Mouse (Mus musculus) brain, adult 2 months (tissue): ENCODE data around the gene Paxbp1.
"Not testable (repeated sequence)": the region's sequence is repeated elsewhere in the genome, so short reads cannot be mapped to it uniquely, and the experiment has no call there.

Source experiments
- DNase-seq: peaks from one replicate; pipeline ENCODE4 v3.0.0; 2011; ENCODE audit warnings: low read depth, low spot score

Paxbp1 gene

DNA sequence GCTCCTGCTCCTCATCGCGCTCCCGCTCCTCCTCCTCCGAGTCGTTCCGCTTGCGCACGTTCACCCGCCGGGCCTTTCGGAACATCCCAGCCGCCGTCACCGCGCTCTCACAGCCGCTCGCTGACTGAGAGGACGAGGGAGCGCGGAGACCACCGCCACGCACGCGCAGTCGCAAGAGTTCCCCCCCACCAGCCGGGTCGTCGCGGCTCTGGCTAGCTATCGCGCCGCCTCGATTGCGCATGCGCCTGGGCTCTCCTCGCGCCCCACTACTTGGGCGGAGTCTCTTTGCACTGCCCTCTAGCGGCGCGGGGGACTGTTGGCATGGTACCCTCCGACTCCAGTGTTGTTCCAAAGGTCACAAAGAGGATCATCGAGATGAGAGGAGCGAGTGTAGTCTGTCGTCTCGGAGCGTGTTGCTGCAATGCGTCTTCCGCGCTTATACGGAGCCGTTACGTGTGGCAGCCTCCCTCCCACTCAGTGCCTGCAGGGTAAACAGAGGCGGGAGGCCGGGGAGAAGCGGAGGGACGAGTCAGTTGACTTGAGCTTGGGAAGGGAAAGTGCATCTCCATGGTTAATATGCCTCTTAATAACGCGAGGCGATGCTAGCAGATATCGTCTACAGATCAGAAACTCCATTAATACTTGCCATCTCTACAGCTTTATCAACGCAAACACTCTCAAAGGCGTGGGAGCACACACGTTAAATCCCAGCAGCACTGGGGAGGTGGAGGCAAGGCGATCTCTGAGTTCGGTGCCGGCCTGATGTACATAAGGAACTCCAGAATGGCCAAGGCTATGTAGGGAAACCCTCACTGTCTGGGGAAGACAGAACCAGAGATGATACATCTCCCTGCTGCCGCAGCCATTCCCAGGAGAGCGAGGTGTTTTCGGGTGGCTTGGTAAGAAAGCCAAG, at the start of gene Paxbp1:
Paxbp1 (minus strand) TSS at position 274 of the 913 bp plus-strand sequence.
- peak; percentile 100 for DNase-seq

DNA sequence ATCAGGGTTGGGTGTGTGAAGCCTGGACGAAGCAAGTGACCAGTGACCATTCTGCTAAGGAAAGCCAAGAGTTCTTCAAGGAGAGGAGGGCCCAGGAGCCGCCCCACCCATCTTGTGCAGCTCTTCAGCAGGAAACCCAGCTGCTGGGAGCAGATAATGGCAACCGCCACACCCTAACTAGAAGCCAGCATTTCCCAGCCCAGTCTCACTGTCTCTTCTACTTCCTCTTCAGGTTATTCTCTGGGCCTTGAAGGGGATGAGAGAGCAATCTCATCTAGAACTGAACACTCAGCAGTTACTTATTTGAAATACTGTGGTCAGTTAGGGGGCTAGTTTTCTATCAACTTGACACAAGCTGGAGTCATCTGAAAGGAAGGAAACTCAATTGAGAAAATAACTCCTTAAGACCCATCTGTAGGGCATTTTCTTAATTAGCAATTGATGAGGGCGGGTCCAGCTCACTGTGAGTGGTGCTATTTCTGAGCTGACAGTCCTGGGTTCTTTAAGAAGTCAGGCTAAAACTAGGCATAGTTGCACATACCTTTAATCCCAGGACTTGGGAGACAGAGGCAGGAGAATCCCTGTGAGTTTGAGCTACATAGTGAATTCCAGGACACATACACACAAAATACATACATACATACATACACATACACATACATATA, 42.4 kb upstream of the Paxbp1 start:
- no peak for DNase-seq

DNA sequence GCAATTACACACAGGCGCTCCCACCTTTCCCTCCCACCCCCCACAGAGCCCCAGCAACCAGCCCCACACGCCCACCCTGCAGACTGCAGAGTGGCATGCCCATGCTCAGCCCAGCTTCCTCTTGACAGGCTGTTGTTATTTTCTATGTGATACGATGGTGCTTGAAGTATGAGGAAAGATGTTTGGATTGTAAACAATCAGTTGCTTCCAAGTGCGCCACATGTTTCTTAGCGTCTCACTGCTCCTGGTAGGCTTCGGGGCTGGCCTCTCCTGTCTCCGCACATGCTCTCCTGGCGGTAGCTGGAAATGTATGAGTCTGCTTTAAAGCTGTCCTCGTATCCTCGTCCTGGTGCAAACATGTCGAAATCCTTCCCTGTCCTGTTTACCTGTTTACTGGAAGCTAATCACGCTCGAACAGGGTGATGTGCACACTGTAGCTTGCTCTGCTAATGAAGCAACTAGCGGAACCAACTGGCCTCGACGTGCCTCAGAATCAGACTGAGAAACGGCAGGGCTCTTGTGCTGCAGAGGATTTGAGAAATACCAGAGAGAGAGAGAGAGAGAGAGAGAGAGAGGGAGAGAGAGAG, 41.0 kb upstream of the Paxbp1 start:
- DNase-seq = peak; percentile 13

- DNase-seq = peak; percentile 93
Measured at GRCm38 (mm10) chr16:91084307-91085238, 40.2 kb upstream of the Paxbp1 start.

GRCm38 (mm10) chr16:91083002-91083646, 38.8 kb upstream of the Paxbp1 start:
- DNase-seq = peak; percentile 26

GRCm38 (mm10) chr16:91081508-91081907, 37.2 kb upstream of the Paxbp1 start:
- DNase-seq = peak; percentile 93

DNA sequence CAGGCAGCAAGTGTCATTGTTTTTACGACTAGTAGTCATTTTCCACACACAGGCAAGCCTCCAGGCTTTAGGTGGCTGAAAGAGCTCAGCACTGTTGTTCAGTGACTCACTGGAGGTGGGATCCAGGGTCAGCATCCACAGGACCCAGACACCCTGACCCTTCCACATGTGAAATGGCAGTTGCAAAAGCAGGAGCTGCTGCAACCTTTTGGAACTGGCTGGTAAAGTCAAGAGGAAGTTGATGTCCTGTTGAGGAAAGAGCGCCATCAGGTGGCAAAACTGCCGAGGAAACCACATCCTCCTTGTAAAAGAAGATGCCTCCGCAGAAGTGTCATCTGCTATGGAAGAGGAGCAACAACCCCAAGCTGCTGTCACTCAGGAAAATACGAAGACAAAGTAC, 31.8 kb upstream of the Paxbp1 start:
- peak; percentile 22 for DNase-seq

GRCm38 (mm10) chr16:91075423-91075822, 31.1 kb upstream of the Paxbp1 start:
- DNase-seq = not testable (repeated sequence)

DNA sequence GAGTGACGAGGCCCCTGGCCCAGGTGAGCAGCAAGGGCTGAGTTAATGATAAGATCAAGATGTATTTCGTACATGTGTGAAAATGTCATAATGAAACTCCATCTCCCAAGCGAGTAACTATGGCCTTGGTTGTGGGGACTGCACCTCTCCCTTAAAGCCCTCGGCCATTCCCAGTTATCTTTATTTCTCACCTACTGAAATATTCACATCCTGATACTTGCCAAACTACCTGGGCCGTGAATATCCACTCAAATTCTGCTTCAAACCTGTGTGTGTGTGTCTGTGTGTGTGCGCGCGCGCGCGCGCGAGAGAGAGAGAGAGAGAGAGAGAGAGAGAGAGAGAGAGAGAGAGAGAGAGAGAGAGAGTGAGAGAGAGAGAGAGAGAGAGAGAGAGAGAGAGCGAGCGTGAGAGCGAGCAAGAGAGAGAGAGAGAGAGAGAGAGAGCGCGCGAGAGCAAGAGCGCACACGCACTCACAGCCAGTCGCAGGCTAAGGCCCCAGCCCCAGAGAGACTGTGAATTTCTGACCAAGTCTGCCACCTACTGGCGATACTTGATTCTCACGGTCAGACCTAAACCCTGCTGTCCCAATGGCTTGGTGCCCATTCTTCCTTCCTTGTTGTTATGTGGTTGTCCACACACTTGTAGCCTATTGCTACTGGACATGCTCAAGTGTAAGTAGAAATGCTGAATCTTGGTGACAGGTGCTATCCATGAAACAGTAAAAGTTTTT, 29.0 kb upstream of the Paxbp1 start:
- DNase-seq = peak; percentile 98

GRCm38 (mm10) chr16:91072256-91072655, 27.9 kb upstream of the Paxbp1 start:
- no peak for DNase-seq

DNA sequence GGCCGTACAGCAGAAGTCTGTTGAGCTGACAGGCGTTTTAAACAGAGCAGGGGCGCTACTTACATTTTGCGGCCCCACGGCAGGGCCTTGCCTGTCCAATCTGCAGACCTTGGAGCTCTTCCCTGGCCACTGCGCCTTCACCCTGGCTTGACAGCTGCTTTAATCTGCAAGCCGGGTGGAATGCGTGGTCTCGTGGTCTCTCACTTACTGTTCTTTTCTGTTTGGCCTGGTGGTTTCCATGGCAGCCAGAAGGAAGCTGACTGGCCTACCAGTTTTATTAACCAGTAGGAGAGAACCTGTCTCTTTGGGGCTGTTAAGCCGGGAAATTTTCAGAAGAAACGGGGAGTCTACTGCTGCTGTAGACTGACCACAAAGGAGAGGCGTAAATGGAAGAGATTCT, 24.6 kb upstream of the Paxbp1 start:
- peak; percentile 41 for DNase-seq

DNA sequence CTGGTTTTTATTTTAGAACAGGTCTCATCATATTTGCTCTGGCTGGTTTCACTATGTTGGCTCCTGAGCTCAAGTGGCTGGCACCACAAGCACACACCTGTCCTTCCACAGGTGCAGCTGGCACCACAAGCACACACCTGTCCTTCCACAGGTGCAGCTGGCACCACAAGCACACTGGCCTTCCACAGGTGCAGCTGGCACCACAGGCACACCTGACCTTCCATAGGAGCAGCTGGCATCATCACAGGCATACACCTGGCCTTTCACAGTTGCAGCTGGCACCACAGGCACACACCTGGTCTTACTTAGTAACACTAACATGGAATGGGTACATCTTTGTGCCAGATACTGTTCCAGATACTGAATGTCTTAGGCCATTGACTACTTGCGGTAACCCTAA, 22.8 kb upstream of the Paxbp1 start:
- no peak for DNase-seq

GRCm38 (mm10) chr16:91064583-91065365, 20.4 kb upstream of the Paxbp1 start:
- peak; percentile 36 for DNase-seq

DNA sequence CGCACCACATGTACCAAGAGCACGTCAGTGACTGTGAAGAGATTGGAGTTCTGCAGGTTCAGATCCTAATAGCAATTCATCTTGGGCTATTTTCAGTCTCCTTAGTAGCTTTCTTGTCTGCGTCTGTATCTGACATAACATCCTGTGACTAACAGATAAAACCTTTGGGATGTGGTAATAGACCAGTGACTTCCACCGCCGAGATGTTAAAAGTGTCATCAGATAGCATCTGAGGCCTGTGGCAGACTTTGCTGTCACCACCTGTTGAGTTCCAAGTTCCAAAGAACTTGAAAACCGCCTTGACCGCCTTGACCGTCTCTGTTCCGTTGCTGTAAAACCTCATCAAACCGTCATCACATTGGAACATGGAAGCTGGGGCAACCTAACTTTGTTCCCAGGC, 19.4 kb upstream of the Paxbp1 start:
- DNase-seq = no peak

DNA sequence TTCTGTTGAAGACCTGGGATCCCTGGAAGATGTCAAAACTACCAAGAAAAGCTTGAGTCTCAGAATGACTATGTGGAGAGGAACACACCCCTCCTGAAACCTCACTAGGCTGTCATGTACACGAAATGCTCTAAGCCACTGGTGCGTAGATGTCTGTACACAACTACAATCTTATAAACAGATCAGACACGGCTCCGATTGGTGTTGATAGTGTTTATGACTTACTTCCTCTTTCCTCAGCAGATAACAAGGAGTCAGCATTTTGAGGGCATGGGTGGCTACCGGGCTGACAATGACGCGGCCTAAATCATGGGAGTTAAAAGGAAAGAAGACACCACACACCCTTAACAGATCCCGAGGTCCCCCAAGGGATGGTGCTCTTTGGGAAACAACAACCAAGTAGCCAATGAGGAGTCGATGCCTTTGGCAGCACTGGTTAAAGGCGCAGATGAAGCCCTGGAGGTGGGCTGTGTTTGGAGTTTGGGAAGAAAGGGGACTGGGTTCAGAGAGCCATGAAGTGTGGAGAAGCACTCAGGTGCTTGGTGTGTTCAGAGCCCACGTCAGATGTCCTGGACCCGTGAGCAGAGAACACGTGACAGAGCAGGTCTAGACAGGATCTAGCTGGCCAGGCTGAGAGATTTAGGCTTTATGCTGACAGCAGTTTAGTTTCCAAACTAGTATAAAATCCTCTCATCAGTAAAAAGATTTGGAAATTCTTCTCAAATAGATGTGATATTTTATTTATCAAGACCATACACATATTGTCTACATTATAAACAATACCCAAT, 17.4 kb upstream of the Paxbp1 start:
- DNase-seq = no peak

- peak; percentile 35 for DNase-seq
Measured at GRCm38 (mm10) chr16:91057741-91058140, 13.4 kb upstream of the Paxbp1 start.

DNA sequence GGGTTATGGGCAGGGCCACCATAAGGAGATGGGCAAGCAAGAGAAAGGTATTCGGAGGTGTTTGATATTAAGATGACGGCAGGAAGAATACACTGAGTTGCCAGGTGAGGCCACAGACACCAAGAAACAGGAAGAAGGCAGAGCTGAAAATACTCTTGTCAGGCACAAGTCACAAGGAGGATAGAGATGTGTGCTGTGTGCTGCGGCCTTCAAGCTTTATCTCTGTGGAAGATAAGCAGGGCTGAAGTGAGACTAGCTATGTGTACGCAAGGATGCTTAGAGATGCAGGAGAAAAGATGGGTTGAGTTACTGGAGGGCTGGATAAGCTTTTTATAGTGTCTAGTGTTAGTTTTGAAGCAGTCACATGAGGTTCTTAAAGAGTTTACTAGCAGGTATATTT, 12.9 kb upstream of the Paxbp1 start:
- DNase-seq = no peak

DNA sequence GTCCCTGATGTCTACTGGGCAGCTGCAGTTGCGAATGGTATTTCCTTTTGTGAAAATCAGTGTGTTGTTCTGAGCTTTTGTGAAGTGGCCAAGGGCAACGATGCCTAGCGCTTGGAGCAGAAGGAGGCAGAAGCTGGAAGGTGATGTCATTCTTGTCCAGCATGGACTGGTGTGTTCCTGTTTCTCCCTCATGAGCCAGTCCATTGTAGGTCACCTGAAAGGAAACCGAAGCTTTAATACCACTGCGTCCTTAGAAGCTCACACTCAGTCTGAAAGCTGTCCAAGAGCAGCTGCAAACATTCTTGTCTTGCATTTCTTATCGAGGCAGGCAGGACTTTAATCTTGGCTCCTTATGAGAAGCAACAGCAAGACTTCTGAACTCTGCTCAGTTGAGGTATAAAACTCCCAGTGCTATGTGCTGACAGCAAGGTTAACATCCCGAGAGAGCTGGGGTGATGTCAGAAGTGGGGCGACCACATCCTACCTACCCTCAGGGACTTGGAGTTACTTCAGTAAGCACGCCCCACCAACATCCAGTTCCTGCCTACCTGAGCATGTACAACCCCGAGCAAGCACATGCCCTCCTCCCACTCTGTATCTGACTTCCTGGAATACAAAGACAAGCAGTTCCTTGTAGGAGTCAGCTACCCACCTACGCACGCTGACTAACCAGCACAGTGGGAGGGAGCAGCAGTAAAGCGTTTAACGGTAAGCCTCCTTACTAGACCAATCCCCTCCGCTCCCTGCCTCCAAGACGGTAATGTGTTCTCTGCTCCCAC, 11.9 kb upstream of the Paxbp1 start:
- peak; percentile 93 for DNase-seq
